Mouse (Mus musculus) inflammation-experienced regulatory T-cells, adult 6 months (primary cell): ENCODE measurements around the gene Mrpl57. TPM values are rescaled to one million over a fixed set of nuclear protein-coding genes. Genes with fewer than 3 reads are reported as not detected.
"Not testable (repeated sequence)": the region's sequence is repeated elsewhere in the genome, so short reads cannot be mapped to it uniquely, and the experiment has no call there.

ENCODE experiments used
- ATAC-seq: one replicate; pipeline ENCODE4 v1.8.0; 2017
- polyA plus RNA-seq, 3 experiments: library from polyadenylated mRNA; unstranded; fragments of 100-300 nt; shearing (Covaris generic); gene quantifications; one replicate each; pipeline ENCODE4 v1.2.1; 2017

The Mrpl57 gene
- 100 to 1,000 TPM in 2 of 3 experiments, 10 to 100 TPM in 1; 88.4 to 144 (median 106) TPM for polyA plus RNA-seq

DNA sequence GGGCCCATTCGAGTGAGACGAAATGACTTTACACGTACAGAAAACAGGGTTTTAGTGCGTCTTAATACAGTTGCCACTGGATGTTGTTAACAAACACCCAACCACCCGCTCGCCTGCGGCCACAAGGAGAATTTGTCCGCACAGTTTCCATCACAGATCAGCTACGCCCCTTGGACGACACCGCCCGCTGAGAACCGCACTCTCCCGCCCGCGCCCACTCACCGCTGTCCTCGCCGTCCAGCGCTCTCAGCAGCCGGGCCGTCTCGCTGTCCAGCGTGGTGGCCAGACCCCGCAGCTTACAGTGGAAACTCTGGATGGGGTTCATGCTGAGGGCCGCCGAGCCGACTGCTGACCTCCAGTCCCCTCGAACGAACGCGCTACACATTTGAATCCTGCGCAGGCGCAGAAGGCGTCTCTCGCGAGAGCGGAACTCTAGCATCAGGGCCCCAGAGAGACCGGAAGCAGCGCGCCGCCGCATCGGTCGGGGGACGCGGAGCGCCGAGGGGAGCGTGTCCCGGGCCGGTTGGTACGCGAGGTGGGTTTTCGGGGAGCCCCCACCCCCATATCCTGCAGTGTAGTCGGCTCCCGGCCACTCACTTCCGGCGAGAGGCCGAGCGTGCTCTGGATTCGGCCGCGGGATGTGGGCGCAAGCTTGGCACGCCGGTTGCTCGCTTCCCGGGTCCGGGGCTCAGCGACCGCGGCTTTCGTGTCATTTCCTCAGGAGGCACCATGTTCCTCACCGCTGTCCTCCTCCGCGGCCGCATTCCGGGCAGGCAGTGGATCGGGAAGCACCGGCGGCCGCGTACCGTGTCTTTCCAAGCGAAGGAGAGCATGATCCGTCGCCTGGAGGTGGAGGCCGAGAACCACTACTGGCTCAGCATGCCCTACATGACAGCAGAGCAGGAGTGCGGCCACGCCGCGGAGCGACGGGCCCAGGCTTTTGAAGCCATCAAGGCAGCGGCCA, at the start of gene Mrpl57, which contains the start of gene Ska3:
Mrpl57 (plus strand) TSS at position 447 of the 964 bp plus-strand sequence.
Ska3 (minus strand) TSS at position 398 of the 964 bp plus-strand sequence.
- ATAC-seq = peak; percentile 89

DNA sequence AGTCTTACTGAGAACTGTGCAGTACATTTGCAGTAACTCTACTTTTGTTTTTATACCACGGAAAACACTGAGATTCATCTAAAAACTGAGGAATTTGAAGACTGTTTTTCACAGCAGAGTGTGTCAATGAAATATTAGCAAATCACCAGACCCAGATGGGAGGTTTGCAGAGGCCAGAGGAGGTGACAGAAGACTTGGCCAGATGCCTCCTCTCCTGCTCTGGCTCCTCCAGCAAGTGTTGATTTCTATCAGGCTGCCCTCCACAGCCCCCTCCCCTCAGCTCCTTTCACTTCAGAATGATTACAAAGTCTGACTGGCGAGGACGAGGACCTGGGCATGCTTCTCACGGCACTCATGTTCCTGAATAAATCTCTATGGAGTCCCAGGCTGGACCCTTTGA, 38.6 kb upstream of the Mrpl57 start:
- no peak for ATAC-seq

DNA sequence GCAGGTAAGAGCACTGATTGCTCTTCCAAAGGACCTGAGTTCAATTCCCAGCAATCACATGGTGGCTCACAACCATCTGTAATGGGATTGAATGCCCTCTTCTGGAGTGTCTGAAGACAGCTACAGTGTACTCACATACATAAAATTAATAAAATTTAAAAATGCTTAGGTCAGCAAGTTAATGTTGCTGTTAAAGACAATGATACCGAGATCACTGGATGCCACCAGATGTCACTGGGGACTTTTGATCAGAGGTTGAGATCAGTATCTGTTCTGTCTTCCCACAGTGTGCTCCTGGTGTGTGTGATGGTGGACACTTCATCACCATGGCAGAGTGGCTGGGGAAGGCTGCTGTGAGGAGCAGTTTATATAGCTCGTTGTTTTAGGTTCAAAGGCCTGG, 36.7 kb upstream of the Mrpl57 start:
- no peak for ATAC-seq

DNA sequence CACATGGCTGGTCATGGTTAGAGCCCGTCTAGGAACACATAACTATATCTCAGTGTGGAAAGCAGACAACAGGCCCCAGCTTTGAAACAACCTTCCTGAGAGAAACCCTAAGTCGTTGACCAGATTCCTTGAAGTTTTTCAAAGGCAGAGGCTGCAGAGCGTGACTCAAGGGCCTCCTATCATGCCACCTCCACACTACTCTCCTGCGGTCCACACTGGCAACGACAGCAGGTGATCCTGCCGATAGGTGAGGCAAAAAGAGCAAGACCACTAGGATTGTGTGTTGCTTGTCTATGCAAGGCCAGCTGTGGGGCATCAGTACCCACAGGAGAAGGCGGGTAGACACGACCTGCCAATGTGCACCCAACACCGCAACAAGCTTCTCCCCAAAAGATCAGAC, 36.3 kb upstream of the Mrpl57 start:
- no peak for ATAC-seq

DNA sequence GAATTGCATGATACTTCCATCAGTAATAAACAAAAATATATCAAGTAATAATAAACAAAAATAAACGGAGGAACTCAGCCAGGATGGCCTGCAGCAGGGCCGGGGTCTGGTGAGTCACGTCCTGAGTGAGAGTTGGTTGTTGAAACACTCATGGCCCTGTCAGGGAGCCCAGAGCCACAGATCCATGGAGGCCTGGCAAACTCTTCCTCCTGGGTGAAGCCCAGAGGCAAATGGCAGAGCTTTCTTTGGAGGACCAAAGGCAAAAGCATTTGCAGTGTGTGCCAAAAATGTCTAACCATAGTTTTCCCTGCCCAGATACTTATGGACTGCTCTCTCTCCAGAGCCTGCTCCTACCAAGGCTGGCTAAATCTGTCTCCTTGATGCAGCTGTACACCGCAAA, 34.9 kb upstream of the Mrpl57 start:
- ATAC-seq = no peak

- ATAC-seq = no peak
These were observed 28.5 kb upstream of the Mrpl57 start for GRCm38 (mm10) chr14:57797551-57797950.

- ATAC-seq = peak; percentile 100
These were observed 27.8 kb upstream of the Mrpl57 start, which contains the start of gene Sap18 for GRCm38 (mm10) chr14:57797991-57798931. TSS of gene Sap18 (plus strand) at chr14:57798180.

- ATAC-seq = no peak
These were observed 22.3 kb upstream of the Mrpl57 start for GRCm38 (mm10) chr14:57803731-57804130.

GRCm38 (mm10) chr14:57808558-57808957, 17.5 kb upstream of the Mrpl57 start:
- ATAC-seq = peak; percentile 86

DNA sequence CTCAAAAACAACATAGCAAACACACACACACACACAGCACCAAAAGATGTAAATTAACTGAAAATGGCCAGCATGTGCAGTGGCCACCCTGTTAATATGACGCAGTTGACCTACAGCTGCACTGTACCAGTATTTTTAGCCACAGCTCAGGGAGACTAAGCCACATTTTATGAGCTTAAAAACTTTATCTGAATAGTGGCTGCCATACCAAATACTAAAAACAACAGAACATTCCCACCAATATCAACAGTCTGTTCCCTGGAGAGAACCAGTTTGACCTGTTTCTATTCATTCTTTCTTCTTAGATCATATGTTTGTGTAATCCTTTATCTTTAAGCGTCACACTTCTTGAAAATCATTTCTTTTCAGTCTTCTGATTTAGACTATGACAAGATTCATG, 15.1 kb upstream of the Mrpl57 start:
- no peak for ATAC-seq

GRCm38 (mm10) chr14:57811844-57812243, 14.2 kb upstream of the Mrpl57 start:
- no peak for ATAC-seq

- no peak for ATAC-seq
These were observed 5.2 kb upstream of the Mrpl57 start for GRCm38 (mm10) chr14:57820839-57821238.

DNA sequence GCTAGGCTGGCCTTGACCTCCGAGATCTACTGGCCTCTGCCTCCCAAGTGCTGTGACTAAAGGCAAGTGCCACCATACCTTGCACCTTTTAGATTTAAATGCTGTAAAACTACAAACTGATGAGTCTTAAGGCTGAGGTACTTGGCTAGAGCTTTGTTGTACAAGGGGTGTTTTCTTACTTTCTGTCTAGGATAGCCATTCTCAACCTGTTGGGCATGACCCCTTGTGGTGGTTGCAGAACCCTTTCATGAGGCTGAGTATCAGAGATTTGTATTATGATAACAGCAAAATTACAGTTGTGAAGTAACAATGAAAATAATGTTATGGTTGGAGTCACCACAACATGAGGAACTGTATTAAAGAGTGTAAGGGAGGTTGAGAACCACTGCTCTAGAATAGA, 1.2 kb downstream of the Mrpl57 start:
- no peak for ATAC-seq

DNA sequence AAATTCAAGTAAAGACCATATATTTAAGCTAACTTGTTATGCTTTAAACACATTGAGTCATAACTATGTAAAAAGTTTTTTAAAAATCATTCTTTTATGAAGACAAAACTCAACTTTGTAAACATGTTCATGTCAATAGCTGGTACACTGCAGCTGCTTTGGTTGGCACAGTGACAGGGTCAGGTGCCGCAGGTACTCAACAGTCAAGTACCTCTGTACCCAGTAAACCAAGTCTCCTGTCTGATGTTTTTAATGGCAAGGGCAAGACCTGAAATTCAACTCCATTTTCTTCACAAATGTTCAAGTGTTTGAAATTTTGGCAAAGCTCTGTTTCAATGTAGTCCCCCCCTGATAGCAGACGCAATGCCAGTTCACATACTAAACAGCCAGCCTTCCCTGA, 7.5 kb downstream of the Mrpl57 start:
- ATAC-seq = no peak

DNA sequence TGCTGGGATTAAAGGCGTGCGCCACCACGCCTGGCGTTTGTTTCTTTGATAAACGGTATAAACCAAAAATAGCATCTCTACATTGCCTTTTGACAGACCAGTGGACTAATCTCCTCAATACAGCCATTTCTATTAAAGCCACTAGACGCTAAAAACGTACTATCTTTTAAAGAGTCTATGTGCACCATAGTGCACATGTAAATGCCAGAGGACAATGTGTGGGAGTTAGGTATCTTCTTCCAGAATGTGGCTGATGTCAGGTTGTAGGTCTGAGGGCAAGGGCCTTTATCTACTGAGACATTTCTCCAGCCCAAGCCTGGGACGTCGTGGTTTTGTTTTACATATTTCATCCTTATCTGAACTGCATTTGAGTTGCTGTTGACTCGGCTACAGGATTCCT, 9.1 kb downstream of the Mrpl57 start:
- no peak for ATAC-seq

DNA sequence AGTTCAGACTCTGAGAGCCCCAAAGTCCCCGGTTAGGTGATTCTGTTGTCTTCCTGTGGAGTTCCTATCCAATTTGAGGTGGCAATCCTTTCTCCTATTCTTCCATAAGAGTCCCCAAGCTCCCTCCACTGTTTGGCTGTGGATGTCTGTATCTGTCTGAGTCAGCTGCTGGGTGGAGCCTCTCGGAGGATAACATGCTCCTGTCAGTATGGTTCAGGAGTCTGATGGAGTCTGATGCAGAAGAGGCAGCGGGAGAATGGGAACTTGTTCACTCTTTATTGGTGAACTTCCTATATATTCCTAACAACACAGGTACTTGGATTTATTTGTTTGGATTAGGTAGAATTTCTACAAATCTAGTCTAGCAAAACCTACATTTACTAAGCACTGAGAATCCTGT, 18.5 kb downstream of the Mrpl57 start:
- ATAC-seq = no peak

DNA sequence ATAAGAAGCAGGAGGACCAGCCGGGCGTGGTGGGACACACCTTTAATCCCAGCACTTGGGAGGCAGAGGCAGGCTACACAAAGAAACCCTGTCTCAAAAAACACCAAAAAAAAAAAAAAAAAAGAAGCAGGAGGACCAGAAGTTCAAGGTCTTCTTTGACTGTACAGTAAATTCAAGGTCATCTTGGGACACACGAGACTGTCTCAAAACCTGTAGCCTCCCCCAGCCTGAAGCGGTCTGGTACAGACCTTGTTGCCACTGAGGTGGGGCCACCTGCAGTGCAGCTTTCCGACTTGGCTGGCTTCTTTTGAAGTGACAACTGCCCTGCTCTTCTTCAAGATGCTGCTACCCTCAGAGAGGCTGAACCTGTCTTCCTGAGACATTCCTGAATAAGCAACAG, 22.0 kb downstream of the Mrpl57 start:
- not testable (repeated sequence) for ATAC-seq

GRCm38 (mm10) chr14:57848646-57849045, 22.6 kb downstream of the Mrpl57 start:
- ATAC-seq = no peak

GRCm38 (mm10) chr14:57850330-57850729, 24.3 kb downstream of the Mrpl57 start:
- ATAC-seq = no peak

DNA sequence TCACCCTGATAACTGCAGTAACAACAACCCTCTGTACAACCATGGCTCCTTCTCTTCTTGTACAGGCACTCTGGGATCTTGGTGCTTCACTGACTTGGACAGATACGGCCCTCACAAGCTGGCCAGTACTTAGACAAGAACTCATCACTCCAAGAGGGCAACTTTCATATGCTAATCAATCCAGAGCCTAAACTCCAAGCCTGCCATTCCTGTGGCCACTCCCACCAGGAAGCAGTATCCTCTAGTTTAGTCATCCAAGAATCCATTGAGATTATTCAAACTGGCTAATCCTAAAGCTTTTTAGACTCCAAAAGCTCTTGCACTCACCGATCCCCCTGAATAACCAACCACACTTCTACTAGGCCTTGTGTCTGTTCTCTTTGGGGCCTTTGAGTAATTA, 26.9 kb downstream of the Mrpl57 start:
- ATAC-seq = no peak

DNA sequence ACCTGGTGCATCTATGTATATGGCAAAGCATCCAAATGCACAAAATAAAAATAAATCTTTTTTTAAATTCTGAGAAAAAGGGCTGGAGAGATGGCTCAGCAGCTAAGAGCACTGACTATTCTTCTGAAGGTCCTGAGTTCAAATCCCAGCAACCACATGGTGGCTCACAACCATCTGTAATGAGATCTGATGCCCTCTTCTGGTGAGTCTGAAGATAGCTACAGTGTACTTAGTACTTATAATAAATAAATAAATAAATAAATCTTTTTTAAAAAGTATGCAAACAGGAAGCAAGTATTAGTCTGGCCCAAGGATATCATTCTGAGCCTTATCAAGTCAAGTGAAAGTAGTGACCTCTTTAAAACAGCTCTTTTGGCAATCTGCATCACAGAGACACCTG, 30.0 kb downstream of the Mrpl57 start:
- peak; percentile 70 for ATAC-seq

- no peak for ATAC-seq
These were observed 32.6 kb downstream of the Mrpl57 start for GRCm38 (mm10) chr14:57858601-57859000.

GRCm38 (mm10) chr14:57859520-57859919, 33.5 kb downstream of the Mrpl57 start:
- ATAC-seq = no peak
